Mouse (Mus musculus): Measurements from ENCODE around the gene Slc17a2. TPM values are rescaled to one million over a fixed set of nuclear protein-coding genes. Genes with fewer than 3 reads are reported as not detected.

Gene Slc17a2
- total and polyA plus RNA-seq, 3 experiments = not detected

- TF ChIP-seq GABPA (IDR thresholded peaks at IDR 0.05; ENCODE audit: low read depth, low read length) (no peak), POLR2AphosphoS2 (IDR thresholded peaks at IDR 0.05; ENCODE audit: low read length) (no peak), ELF1 (IDR thresholded peaks at IDR 0.05; ENCODE audit: low read depth, low read length) (no peak), MXI1 (IDR thresholded peaks at IDR 0.05; ENCODE audit: low read depth, low read length) (no peak), CHD1 (IDR thresholded peaks at IDR 0.05; ENCODE audit: low read depth, low read length) (no peak), RCOR1 (IDR thresholded peaks at IDR 0.05; ENCODE audit: low read depth, low read length) (no peak), KAT2A (conservative IDR thresholded peaks at IDR 0.05; ENCODE audit: low read depth, low read length) (no peak), CTCF (IDR thresholded peaks at IDR 0.05 in 2 of 3, conservative IDR thresholded peaks at IDR 0.05 in 1 of 3; ENCODE audit: control insufficient read depth in 1 of 3, insufficient read depth in 1 of 3, low read depth in 2 of 3, low read length in 3 of 3, poor library complexity in 1 of 3, severe bottlenecking in 1 of 3) (0 out of 6 replicates have a peak, but pooled peaks of 1 of the 3 experiments have one; percentile 8), MYC (IDR thresholded peaks at IDR 0.05; ENCODE audit: low read depth, low read length) (no peak), TAL1 (IDR thresholded peaks at IDR 0.05; ENCODE audit: low read length) (no peak), SMC3 (IDR thresholded peaks at IDR 0.05; ENCODE audit: low read depth, low read length) (no peak), NELFE (IDR thresholded peaks at IDR 0.05; ENCODE audit: low read depth, low read length) (no peak), CHD2 (IDR thresholded peaks at IDR 0.05; ENCODE audit: low read length) (no peak), USF2 (IDR thresholded peaks at IDR 0.05; ENCODE audit: borderline replicate concordance in 1 of 2, insufficient read depth in 1 of 2, low read depth in 1 of 2, low read length in 2 of 2) (no peak)
Observed at GRCm38 (mm10) chr13:23763586-23764323, 43.0 kb upstream of the Slc17a2 start, which contains the start of gene Hist1h1a (continued).

GRCm38 (mm10) chr13:23764324-23765171 lies 42.2 kb upstream of the Slc17a2 start:
- TF ChIP-seq NELFE (IDR thresholded peaks at IDR 0.05; ENCODE audit: low read depth, low read length) (no peak), MYC (IDR thresholded peaks at IDR 0.05; ENCODE audit: low read depth, low read length) (no peak), SMC3 (IDR thresholded peaks at IDR 0.05; ENCODE audit: low read depth, low read length) (no peak), TBP (IDR thresholded peaks at IDR 0.05; ENCODE audit: low read depth, low read length) (no peak), POLR2AphosphoS5 (IDR thresholded peaks at IDR 0.05; ENCODE audit: borderline replicate concordance, low read depth, low read length) (peak; percentile 68; the same call in 1 of the 2 replicates), GATA1 (IDR thresholded peaks at IDR 0.05; ENCODE audit: low read depth, low read length) (no peak), MXI1 (IDR thresholded peaks at IDR 0.05; ENCODE audit: low read depth, low read length) (no peak), ZNF384 (IDR thresholded peaks at IDR 0.05; ENCODE audit: low read depth, low read length) (no peak), USF1 (IDR thresholded peaks at IDR 0.05; ENCODE audit: low read depth, low read length) (no peak), UBTF (IDR thresholded peaks at IDR 0.05; ENCODE audit: borderline replicate concordance, insufficient read depth, low read depth, low read length) (no peak), MAFK (IDR thresholded peaks at IDR 0.05; ENCODE audit: borderline replicate concordance, low read depth, low read length) (no peak), MAX (IDR thresholded peaks at IDR 0.05; ENCODE audit: low read length) (no peak), ETS1 (IDR thresholded peaks at IDR 0.05; ENCODE audit: low read depth, low read length) (no peak), USF2 (IDR thresholded peaks at IDR 0.05; ENCODE audit: borderline replicate concordance in 1 of 2, insufficient read depth in 1 of 2, low read depth in 1 of 2, low read length in 2 of 2) (no peak), ELF1 (IDR thresholded peaks at IDR 0.05; ENCODE audit: low read depth, low read length) (no peak), ZC3H11A (IDR thresholded peaks at IDR 0.05; ENCODE audit: low read depth, low read length) (no peak), JUND (IDR thresholded peaks at IDR 0.05; ENCODE audit: low read depth, low read length) (no peak), TAL1 (IDR thresholded peaks at IDR 0.05; ENCODE audit: low read length) (peak; percentile 51; the same call in 1 of the 2 replicates), POLR2A (IDR thresholded peaks at IDR 0.05; ENCODE audit: control insufficient read depth in 1 of 2, insufficient read depth in 1 of 2, low read depth in 1 of 2, low read length in 2 of 2, poor library complexity in 1 of 2) (peak; percentile 75 to 83), TCF12 (IDR thresholded peaks at IDR 0.05; ENCODE audit: low read depth, low read length) (no peak), BHLHE40 (IDR thresholded peaks at IDR 0.05; ENCODE audit: borderline replicate concordance, low read depth, low read length) (no peak)
- Histone ChIP-seq H3K4me1 (ENCODE audit: control insufficient read depth in 1 of 2, insufficient read depth in 2 of 2, low read length in 2 of 2) (peaks cover 6 to 17% of the 10 kb centered on the region in 2 experiments), H3K27me3 (ENCODE audit: control insufficient read depth in 1 of 2, insufficient read depth in 2 of 2, low read length in 2 of 2) (no peaks in the 10 kb centered on the region), H3K9ac (ENCODE audit: control insufficient read depth, low read depth, low read length, poor library complexity, severe bottlenecking) (peak overlapping the region; percentile 85), H3K27ac (ENCODE audit: control insufficient read depth, low read depth, low read length) (peak overlapping the region; percentile 93), H3K36me3 (ENCODE audit: control insufficient read depth in 1 of 2, insufficient read depth in 2 of 2, low read length in 2 of 2) (peaks cover 0 to 30% of the 10 kb centered on the region in 2 experiments; a peak in 2 of 4 replicates), H3K79me2 (ENCODE audit: control insufficient read depth, insufficient read depth, low read length, poor library complexity) (no peaks in the 10 kb centered on the region; the same call in 1 of the 2 replicates), H3K4me3 (ENCODE audit: control insufficient read depth in 1 of 2, insufficient read depth in 1 of 2, low read depth in 2 of 2, low read length in 2 of 2) (peak overlapping the region; percentile 5 to 41), H3K9me3 (replicated peaks; ENCODE audit: insufficient read depth, low read length) (no peaks in the 10 kb centered on the region)
- peak; percentile 88 for DNase-seq (ENCODE audit: low read depth, low spot score)

All from MEL (cell line).